Mouse (Mus musculus) cerebellum, adult 8-10 months (tissue): ENCODE measurements around the gene Slc25a48.
A peak's percentile ranks its signal among the peaks of the same experiment; 100 is the strongest.

Source experiments
- DNase-seq: peaks from one replicate; pipeline ENCODE4 v3.0.0; 2022

Slc25a48 gene

DNA sequence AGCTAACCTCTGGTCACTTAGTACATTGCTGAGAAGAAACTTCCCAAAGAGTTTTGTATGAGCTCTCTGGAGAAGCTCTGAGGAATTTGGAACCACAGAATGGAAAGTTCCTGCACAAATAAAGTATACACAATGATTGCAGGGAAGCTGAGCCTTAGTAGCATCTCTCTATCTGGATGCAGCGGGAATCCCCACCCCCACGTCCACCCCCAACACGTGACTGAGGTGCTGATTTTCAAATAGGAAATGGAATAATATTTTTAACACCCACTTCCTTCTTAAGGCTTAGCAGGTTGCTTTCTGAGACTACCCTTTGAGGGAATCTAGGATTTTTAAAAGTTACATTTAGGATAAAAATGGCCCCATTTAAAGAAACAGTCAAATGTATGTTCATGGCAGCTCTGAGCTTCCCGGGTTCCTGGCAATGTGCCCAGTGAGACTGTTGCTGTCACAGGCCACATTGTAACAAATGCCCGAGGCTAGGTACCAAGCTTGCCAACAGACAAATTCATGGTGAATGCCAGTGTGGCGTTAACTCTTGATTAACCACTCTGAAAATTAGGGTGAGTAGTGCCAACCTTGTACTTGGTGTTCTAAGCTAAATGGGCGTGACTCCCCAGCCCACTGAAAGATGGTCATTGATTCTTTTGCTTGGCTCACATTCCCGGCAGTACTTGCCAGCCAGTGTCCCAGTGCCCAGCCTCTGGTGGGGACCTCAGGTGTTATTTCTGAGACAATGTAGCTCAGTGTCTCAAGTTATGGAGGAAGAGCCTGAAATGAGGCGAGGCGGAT, 11.3 kb downstream of the Slc25a48 start:
- DNase-seq = peak; percentile 29

DNA sequence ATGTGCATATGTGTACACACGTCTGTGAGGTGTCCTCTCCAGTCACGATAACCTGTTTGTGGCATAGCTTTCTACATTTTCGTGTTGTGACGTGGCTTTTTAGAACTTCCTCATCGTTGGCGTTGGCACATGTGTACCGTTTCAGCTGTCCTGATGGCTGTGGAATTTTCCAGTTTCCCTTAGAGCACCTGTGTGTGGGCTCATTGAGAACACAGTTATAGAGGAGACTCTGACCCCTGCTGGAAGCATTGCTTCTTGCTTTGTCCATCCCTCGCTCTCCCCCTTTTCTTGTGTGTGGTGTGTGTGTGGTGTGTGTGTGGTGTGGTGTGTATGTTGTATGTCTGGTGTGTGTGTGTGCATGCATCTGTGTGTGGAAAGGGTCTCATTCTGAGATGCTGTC, 11.9 kb downstream of the Slc25a48 start:
- no peak for DNase-seq

DNA sequence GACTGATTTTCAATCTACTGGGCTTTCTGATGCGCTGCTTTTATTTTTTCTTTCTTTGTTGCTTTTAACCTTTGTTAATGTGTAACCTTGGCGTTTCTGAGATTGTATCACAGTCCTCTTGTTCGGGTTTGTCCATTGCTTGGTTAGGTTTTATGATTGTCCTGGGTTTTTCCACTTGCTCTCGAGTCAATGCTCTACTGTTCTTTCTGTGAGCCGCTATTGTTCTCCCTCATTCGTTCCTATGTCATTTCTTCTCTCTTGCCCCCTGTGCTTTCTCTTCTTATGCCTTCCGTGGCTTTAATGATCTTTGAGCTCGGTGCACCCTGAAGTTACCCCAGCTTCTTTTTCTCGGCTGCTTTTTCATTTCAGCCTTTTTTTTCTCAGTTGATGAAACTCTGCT, 19.8 kb downstream of the Slc25a48 start:
- DNase-seq = no peak

DNA sequence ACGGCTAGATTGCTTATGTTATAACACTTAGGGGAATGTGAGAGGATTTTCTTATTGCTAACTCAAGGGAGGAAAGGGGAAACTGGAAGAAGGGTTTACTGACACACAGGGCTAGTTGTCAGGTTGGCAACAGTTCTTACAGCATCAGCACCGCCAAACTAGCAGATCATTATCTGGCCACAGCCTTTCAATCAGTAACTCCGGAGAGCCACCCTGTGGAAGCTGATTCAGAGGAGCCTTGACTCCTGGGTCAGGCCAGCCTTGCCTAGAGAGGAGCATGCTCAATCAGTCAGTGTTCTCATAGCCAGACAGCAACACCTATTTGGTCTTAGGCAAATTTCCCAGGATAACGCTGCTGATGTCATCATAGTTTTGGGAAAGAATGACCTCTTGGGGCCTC, 23.3 kb downstream of the Slc25a48 start:
- DNase-seq = no peak

DNA sequence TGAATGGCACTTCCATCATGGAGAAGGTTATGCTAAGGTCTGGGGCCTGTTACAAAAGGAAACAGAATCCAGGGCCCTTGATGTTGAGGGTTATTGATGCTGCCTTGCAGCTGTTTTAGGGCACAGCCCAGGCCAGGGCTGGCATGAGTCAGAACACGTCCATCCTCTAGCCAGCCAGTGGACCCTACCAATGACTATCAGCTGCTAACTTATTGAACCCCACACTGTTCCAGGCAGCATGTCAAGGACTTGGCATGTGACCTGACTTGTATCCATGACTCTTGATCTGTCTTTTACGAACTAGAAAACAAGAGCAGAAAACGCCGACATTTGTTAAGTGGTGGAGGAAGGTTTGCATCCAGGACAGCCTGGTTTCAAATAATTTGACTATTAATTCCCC, 24.6 kb downstream of the Slc25a48 start:
- DNase-seq = no peak

DNA sequence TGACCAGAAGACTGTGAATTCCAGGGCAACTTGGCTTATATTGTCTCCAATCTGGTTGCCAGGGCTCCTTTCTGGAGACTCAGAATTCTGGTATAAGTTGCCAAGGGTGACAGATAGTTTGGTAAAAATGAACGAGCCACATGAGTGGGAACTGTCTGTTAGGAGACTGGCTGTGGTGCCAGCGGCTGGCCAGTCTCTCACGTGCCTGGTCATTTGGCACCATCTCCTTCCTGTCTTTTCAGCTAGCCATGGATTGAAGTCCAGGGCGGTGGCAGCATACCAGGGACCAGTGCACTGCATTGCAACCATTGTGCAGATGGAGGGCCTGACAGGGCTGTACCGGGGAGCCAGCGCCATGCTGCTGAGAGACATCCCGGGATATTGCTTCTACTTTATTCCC, 25.1 kb downstream of the Slc25a48 start:
- DNase-seq = no peak

DNA sequence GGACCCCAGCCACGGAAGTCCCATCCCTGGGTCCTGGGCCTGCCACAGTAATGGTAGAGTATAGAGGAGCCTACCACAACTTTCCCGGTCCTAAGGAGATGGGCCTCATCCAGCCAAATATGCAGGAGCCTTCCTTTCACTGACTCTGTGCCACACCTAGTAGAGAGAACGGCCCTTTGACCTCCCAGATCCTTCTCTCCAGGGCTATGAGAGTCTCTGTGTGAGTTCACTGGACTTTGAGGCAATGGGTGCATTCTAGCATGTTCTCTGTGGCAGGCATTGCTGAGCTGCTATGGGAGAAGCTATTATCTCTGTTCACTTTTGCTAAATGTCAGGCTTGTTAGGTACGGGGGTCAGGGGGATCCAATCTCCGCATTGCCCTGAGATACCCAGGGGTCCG, 25.6 kb downstream of the Slc25a48 start:
- DNase-seq = no peak

DNA sequence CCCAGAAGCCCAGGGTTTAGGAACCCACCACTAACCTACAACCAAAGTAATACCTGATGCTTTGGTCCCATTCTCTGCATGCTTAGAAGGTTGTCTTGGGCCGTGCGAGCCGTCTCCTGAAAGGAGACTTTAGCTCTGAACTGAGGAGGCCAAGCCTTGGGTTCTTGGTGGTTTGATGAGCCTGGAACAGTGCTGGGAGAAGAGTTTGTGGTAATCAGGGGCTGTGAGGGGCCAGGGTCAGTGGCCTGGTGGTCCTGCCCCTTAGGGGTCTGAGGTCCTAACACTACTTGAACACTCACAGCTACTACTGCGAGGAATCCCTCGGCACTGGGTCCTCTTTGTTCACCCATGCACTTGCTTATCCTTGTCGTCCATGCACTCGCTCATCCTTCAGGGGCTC, 29.6 kb downstream of the Slc25a48 start:
- DNase-seq = no peak

DNA sequence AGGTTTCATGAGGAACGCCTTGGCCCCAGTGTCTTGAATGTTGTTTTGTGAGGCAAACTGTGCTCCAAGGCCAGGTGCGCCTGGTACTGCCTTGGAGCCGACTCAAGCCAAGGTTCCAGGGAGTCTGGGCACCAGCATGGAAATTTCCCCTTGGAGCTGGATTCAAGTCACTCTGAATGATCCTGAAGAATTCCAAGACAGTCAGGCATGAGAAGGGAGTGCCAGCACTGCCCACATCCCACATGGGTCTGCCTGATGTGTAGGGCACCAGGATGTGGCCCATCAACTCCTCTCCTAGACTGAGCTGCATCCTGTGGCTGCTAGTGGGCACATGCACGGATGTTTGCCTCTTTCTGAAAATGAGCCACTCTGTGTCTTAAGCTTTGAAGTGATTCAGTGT, 30.4 kb downstream of the Slc25a48 start:
- DNase-seq = no peak

DNA sequence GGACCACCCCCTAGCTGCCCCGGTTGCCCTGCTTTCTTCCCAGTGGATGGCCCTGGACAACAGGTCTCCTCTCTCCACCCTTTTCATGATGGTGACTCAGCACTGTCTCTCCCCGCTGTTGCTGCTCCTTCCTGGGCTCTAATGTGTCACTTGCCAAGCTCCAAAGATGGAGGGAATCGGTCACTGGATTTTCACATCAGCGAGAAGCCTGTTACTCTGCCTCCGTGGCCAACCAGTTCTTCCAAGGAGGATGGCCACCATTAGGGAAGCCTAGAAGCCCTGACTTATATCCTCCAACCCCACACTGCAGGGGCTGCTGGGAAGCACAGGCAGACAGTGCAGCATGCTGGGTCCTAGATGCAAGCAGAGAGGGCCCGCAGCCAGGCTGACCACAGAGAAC, 33.1 kb downstream of the Slc25a48 start:
- DNase-seq = no peak

DNA sequence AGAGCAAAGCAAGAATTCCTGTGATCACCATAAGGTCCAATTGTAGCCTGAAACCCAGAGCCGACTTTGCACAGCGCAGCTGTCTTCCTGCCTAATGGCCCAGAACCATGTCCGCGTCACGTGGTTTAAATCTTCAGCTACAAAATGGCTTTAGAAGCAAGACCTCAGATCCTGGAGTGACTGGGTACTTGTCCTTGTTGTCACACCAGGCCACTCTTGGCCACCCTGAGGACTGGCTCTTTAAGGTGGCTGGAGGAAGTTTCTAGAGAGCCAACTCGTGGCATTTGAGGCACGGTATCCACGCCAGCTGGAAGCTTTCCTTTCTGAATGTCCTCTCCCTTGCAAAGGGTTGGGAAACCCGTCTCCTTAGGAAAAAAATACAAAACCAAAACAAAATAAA, 33.8 kb downstream of the Slc25a48 start:
- DNase-seq = no peak

DNA sequence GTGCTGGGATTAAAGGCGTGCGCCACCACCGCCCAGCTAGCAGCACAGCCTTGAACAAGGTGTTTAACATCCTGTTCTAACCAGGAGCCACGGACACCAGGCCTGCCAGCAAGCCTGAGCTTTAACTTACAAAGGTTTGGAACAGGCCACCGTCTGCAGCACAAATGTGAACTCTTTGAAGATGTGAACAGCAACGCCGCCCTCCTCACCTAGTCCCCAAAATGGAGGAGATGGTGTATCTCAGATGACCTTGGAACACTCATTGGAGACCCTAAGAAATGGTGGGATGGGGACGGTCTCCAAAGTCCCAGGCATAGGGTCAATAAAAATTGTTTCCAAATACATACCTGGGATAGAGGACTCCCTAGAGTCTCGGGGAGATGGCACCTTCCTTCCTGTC, 34.5 kb downstream of the Slc25a48 start:
- DNase-seq = no peak

DNA sequence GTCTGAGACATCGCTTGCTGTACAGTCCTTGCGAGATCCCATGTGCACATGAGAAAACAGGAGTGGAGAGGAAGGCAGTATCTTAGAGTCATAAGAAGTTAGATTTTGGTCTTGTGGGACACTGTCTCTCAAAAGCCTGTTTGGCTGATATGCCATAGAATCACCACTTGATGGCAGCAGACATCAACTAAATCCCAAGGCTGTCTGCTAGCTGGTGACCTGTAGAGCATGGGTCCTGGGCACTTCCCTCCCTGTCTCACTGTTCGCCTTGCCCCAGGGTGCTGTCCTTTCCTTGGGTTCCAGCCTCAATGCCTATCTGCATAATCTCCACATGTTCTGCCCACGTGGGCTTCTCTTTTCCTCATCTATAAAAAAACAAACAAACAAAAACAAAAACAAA, 37.2 kb downstream of the Slc25a48 start:
- peak; percentile 34 for DNase-seq

DNA sequence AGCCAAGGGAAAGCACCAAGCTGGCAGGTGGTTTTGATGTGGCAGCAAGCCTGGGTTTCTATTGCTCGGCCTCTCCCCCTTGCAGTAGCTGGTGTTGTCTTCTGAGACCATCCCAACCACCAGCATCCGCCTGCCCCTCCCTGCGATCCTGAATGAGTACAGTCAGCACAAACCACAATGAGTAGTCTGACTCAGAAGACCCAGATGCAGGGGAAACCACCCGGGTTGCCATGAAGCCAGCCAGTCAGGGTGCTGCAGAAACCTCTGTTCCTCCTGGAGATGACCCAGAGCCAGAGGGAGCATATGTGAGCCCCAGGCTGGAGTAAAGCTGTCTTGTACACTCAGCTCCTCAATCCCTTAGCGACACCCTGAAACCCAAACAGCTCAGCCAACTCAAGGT, 38.6 kb downstream of the Slc25a48 start:
- no peak for DNase-seq

DNA sequence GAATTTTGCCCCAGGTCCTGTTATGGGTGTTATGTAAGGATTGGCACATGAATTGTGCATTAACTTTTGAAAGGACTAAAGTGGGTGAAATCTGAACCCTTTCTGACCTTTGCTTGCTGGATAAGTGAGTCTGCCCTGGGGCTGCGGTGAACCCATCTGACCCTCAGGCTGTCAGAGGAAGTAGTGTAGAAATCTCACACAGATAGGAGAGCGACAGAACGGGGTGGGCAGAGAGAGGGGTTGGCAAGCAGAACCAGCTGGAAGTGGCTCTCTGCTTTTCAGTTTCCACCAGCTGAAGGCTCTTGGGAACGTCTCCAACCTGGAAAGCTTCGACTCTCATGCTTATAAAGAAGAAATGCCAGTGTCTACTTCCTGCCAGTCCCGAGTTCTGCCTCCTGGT, 39.1 kb downstream of the Slc25a48 start:
- DNase-seq = no peak

DNA sequence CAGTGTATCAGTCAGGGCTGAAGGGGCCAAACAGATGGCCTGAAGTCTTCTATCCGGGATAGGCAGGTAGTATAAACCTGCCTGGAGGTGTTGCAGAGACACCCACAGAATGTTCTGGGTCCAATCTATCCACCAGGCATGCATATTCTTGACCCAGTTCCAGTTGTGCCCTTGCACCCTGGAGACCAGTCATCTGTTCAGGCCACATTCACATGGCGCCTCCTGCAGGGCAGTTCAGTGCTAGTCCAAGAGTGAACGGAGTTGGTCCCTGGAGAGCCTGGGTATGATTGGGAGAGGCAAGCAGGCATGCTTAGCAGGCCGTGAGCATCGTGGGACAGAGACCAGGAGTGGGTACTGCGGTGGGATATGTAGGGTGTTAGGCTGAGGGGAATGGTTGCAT, 39.9 kb downstream of the Slc25a48 start:
- DNase-seq = no peak

DNA sequence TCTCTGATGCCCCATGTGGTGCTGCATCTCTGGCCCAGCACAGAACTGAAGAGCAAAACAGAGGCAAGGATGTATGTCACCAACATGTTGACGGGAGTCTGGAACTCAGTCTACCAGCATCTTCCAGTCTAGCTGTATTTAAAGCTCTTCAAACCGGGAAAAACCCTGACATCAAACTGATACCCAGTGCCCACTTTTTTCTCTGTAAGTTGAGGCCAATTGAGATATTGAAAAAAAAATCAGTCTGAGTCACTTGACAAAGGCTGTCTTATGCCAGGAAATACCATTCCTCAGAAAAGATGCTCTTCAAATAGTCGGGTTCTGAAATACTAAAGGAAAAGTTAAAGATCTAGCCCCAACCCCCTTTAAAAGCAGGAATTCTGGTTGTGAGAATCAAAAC, 44.0 kb downstream of the Slc25a48 start, which contains the start of gene Il9:
Gene Il9 (minus strand): TSS at position 101 of the 400 bp plus-strand sequence.
- no peak for DNase-seq

DNA sequence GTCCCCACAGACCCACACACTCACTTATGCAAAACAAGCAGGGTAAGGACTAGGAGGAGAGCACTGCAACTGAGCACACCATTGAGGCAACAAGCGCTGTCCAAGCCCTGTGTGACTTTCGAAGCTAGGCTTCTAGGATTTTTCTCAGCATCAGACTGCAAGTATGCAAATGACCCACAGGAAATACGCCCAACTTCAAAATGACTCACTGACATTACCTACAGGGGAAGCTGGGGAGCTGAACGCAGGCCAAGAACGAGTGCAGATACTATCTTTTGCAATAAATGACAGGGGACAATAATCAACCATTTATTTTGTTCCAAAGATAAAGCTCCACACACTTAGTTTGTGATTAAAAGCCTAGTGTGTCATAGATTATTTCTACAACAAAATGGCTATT, 49.9 kb downstream of the Slc25a48 start:
- no peak for DNase-seq

DNA sequence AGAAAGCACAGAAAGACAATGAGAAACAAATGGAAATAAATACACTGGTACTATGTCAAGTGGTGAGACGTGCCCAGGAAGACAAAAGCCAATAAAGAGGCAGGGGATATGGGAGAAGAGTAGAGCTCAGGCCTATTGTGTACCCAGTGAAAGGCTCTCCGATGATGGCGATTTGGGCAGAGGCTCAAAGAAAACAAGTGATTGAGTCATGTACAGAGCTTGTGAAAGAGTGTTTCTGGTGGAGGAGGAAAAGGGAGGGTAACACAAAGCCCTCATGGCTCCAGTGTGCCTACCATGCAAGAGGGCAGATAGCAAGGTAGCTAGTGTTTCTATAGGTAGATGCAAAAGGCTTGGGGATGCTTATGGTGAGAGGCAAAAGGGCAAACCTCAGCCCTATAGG, 56.3 kb downstream of the Slc25a48 start:
- no peak for DNase-seq

DNA sequence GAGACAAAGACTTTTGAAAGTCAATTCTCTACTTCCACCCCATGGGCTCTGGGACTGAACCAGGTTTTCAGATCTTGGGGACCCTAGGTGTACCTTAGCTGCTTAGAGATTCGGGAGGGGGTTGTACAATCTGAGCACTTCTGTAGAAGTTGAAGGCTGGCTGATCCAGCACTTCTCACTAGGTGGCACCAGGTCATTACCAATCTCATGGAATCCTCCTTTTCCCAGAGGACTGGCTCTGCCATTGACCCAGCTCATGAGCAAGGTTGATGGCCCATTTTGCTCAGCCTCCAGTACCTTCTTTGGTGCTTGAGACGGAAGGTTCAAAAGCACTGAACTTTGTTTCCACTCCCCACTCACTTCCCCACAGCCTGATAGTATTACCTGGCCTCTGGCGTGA, 62.0 kb downstream of the Slc25a48 start:
- DNase-seq = no peak

DNA sequence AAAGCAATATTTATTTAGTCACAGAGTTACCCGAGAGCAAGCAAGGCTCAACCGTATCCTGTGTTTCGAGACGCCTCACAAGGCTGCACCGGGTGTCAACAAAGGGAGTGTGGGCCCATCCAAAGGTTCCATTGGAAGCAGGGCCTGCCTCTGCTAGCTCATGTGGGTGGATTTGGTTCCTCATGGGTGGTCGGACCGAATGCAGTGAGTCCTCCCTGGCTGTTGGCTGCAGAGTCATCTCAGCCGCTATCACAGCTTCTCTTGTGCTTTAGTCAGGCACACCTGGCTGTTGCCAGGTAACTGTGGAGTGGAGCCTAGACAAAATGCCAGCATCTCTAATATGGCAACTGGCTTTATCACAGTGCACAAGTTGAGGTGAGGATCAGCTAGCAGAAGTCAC, 62.5 kb downstream of the Slc25a48 start:
- no peak for DNase-seq

DNA sequence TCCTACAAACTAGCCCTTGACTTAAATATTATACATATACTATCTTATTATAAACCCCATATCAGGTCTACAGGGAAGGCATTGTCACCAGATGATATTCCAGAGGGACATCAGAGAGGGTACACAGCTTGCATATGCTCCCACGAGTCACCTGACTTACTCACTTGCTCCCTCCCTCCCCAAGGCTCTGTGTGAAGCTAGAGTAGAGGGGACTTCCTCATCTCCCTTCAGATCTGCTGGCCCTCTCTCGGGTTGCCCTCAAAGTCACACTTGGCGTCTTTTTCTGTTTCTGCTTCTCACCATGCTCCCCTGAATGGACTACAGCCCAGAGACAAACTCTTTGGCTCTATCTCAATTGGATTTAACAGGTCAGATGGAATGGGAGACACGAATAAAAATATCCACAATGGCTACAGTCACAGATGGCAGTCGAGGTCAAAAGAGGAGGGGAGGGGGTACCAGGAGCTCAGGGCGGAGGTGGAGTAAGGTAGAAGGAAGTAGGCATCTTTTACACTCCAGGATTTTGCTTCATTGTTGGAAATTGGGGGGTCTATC, 63.8 kb downstream of the Slc25a48 start:
- DNase-seq = no peak

DNA sequence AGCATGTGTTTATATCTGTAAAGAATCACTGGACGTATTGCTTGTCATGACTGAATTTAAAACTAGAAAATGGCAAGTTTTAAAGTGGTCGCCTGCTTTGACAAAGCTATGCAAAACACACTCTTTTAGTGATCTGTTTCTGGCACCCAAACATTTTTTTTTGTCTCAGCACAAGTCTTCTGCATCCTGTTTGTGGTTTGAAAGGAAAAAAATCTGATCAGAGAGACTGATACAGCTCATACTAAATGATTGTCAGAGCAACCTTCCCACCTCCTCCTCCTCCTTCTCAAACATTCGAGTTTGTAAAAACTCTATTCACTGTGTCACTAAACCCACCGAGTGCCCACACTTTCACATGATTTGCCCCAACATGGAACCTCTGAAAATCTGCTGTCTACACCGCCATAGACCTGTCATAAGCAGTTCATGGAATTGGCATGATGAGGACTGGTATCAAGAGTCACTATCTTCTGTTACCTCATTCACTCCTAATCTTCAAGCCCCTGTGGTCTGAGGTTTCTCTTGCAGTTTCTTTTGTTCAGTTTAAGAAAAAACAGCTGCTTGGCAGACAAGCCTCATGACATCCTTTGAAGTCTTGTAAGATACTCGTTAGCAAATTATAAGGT, 68.8 kb downstream of the Slc25a48 start:
- no peak for DNase-seq

DNA sequence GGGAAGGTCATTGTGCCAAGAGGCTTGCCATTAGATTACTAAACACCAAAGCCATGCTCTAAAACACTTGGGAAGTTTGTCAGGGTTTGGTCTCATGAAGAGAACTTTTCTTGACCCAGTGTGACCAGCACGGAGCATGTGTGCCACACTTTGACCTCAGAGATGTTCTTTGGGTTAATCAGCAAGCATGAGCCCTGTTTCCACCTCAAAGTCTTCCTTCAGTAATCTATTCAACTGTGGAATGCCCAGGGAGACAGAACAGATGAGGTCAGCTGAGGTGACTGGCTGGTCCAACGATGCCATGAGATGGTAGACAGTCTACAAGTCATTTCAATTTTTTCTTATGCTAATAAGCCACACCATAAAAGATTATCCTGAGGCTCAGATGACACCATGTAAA, 71.6 kb downstream of the Slc25a48 start:
- no peak for DNase-seq

DNA sequence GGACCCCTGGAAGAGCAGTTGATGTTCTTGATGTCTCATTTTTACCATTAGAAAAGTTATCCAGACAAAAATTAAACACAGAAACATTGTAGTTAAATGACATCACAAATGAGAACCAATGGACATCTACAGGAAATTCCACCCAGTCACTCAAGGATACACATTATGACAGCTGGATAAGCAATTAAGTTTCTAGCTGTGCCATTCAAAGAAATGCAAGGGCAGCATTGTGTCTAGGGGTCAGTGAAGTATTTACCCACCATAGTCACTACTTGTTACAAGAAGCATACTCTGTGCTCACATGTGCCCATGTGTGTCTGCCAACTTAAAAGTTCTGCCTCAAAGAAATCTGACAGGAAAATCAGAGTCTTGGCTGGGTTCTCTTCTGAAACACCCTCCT, 75.4 kb downstream of the Slc25a48 start:
- DNase-seq = no peak
